Mouse (Mus musculus): ENCODE measurements around the gene Txndc17. TPM values are rescaled to one million over a fixed set of nuclear protein-coding genes. Genes with fewer than 3 reads are reported as not detected.

Txndc17 gene
- total RNA-seq, 2 experiments from 2014 or later = 80.1 to 86.3 TPM

GRCm38 (mm10) chr11:72221278-72221677 is 13.9 kb downstream of the Txndc17 start:
- DNase-seq (ENCODE audit: low spot score in 2 of 2) = peak; percentile 70 to 71

GRCm38 (mm10) chr11:72223414-72223813 is 16.1 kb downstream of the Txndc17 start:
- no peak for DNase-seq (ENCODE audit: low spot score in 2 of 2)

- DNase-seq (ENCODE audit: low spot score in 2 of 2) = peak; percentile 67 to 77
Observed at GRCm38 (mm10) chr11:72224865-72225264, 17.5 kb downstream of the Txndc17 start.

- DNase-seq (ENCODE audit: low spot score in 2 of 2) = no peak
Observed at GRCm38 (mm10) chr11:72226020-72226791, 18.9 kb downstream of the Txndc17 start.

- no peak for DNase-seq (ENCODE audit: low spot score in 2 of 2)
Observed at GRCm38 (mm10) chr11:72226901-72227300, 19.6 kb downstream of the Txndc17 start.

- DNase-seq (ENCODE audit: low spot score in 2 of 2) = no peak
Observed at GRCm38 (mm10) chr11:72228513-72228912, 21.2 kb downstream of the Txndc17 start.

- DNase-seq (ENCODE audit: low spot score in 2 of 2) = no peak
Observed at GRCm38 (mm10) chr11:72232068-72232467, 24.7 kb downstream of the Txndc17 start.

- DNase-seq (ENCODE audit: low spot score in 2 of 2) = no peak
Observed at GRCm38 (mm10) chr11:72232991-72233390, 25.6 kb downstream of the Txndc17 start.

- no peak for DNase-seq (ENCODE audit: low spot score in 2 of 2)
Observed at GRCm38 (mm10) chr11:72234013-72234412, 26.7 kb downstream of the Txndc17 start.

GRCm38 (mm10) chr11:72240062-72240860 is 32.9 kb downstream of the Txndc17 start:
- DNase-seq (ENCODE audit: low spot score in 2 of 2) = no peak

GRCm38 (mm10) chr11:72245196-72245753 is 37.9 kb downstream of the Txndc17 start:
- DNase-seq (ENCODE audit: low spot score in 2 of 2) = no peak

GRCm38 (mm10) chr11:72255629-72256028 is 48.3 kb downstream of the Txndc17 start:
- DNase-seq (ENCODE audit: low spot score in 2 of 2) = no peak

GRCm38 (mm10) chr11:72256441-72256840 is 49.1 kb downstream of the Txndc17 start:
- no peak for DNase-seq (ENCODE audit: low spot score in 2 of 2)

Other genes starting within 250 kb of the Txndc17 start
- not detected for gene Aipl1, start 170.0 kb upstream of the Txndc17 start, total RNA-seq (2021)
- 1 to 10 TPM in 1 of 2 experiments, under 1 TPM in 1; 0.51 to 2.1 TPM for gene Pimreg, start 165.5 kb upstream of the Txndc17 start, total RNA-seq (2021)
- 1 to 10 TPM; 3.3 to 7.6 TPM for gene Pitpnm3, start 71.8 kb upstream of the Txndc17 start, total RNA-seq (2021)
- gene Gm43951, start 707 bp upstream of the Txndc17 start, total RNA-seq (2021) = under 1 TPM; 0.70 to 0.76 TPM
- 1 to 10 TPM; 5.6 to 6.6 TPM for gene 4933427D14Rik, start 88 bp upstream of the Txndc17 start, total RNA-seq (2021)
- gene Med31, start 8.0 kb downstream of the Txndc17 start, total RNA-seq (2021) = 10 to 100 TPM; 11.2 to 12.3 TPM
- not detected for gene Slc13a5, start 59.7 kb downstream of the Txndc17 start, total RNA-seq (2021)
- gene Xaf1, start 94.1 kb downstream of the Txndc17 start, total RNA-seq (2021) = 10 to 100 TPM; 16.7 to 19.0 TPM
- not detected for gene Fbxo39, start 106.9 kb downstream of the Txndc17 start, total RNA-seq (2021)
- gene Tekt1, start 154.9 kb downstream of the Txndc17 start, total RNA-seq (2021) = under 1 TPM; 0.20 to 0.26 TPM
- 1 to 10 TPM; 1.3 to 2.6 TPM for gene Smtnl2, start 204.2 kb downstream of the Txndc17 start, total RNA-seq (2021)
- gene Ggt6, start 228.0 kb downstream of the Txndc17 start, total RNA-seq (2021) = 1 to 10 TPM in 1 of 2 experiments, under 1 TPM in 1; 0.80 to 3.4 TPM
- gene Mybbp1a, start 233.8 kb downstream of the Txndc17 start, total RNA-seq (2021) = 10 to 100 TPM; 75.1 to 86.3 TPM